Mouse (Mus musculus): ENCODE data around the gene Snapin. TPM values are rescaled to one million over a fixed set of nuclear protein-coding genes. Genes with fewer than 3 reads are reported as not detected.
A peak's percentile ranks its signal among the peaks of the same experiment; 100 is the strongest.

The Snapin gene
- total and polyA plus RNA-seq, 3 experiments = 18.9 to 39.8 (median 37.8) TPM

GRCm38 (mm10) chr3:90465081-90465685 is 25.6 kb downstream of the Snapin start:
- dilution Hi-C loops (cut with MboI; ENCODE audit: extremely low pct_ligation_motif_present, extremely low pct_unique_long_range_greater_than_20kb, low sequenced_read_pairs) = no loop called here
- DNase-seq (ENCODE audit: extremely low read depth) = no peak
- peaks cover 25% of the 10 kb centered on the region for H3K27me3 ChIP-seq (replicated peaks)
- peaks cover 4 to 7% of the 10 kb centered on the region in 2 experiments; a peak in 2 of 4 replicates for H3K4me1 ChIP-seq (ENCODE audit: control insufficient read depth in 1 of 2, insufficient read depth in 2 of 2)
- H3K79me2 ChIP-seq (replicated peaks; ENCODE audit: control insufficient read depth, extremely low read depth, insufficient read depth, poor library complexity, severe bottlenecking) = no peaks in the 10 kb centered on the region
- H3K9ac ChIP-seq (ENCODE audit: insufficient read depth, low read depth) = no peak overlapping the region
- H3K4me2 ChIP-seq (ENCODE audit: insufficient read depth, low read depth, poor library complexity, severe bottlenecking) = peak overlapping the region; percentile 98; the same call in 1 of the 2 replicates
- H3K27ac ChIP-seq (ENCODE audit: insufficient read depth, low read depth) = no peak overlapping the region; the same call in 1 of the 2 replicates
- H3K4me3 ChIP-seq (replicated peaks in 1 of 3; ENCODE audit: low read depth in 2 of 3, low read length in 2 of 3, poor library complexity in 1 of 3) = peak overlapping the region in 1 of 3 experiments; percentile 8
- H3K36me3 ChIP-seq (replicated peaks in 1 of 2; ENCODE audit: control insufficient read depth in 1 of 2, insufficient read depth in 1 of 2, low read length in 1 of 2) = no peaks in the 10 kb centered on the region
- in situ Hi-C loops (cut with MboI; ENCODE audit: low pct_ligation_motif_present, low pct_unique_long_range_greater_than_20kb, low sequenced_read_pairs) = loop anchor here (5.0 kb wide), 1 partner anchor 48 kb away; no protein-coding TSS in a partner anchor
- H3K9me3 ChIP-seq (replicated peaks; ENCODE audit: low read length) = peaks cover 11% of the 10 kb centered on the region
- no peak for TF ChIP-seq POLR2AphosphoS2 (IDR thresholded peaks at IDR 0.05; ENCODE audit: low read depth, low read length)
- TF ChIP-seq RAD21 (IDR thresholded peaks at IDR 0.05; ENCODE audit: low read depth, low read length) = no peak

GRCm38 (mm10) chr3:90464552-90465080 is 26.2 kb downstream of the Snapin start:
- Histone ChIP-seq H3K4me3 (replicated peaks in 1 of 3; ENCODE audit: low read depth in 2 of 3, low read length in 2 of 3, poor library complexity in 1 of 3) (no peak overlapping the region), H3K79me2 (replicated peaks; ENCODE audit: control insufficient read depth, extremely low read depth, insufficient read depth, poor library complexity, severe bottlenecking) (no peaks in the 10 kb centered on the region), H3K36me3 (replicated peaks in 1 of 2; ENCODE audit: control insufficient read depth in 1 of 2, insufficient read depth in 1 of 2, low read length in 1 of 2) (no peaks in the 10 kb centered on the region), H3K4me1 (ENCODE audit: control insufficient read depth in 1 of 2, insufficient read depth in 2 of 2) (peaks cover 4 to 7% of the 10 kb centered on the region in 2 experiments; a peak in 2 of 4 replicates), H3K4me2 (ENCODE audit: insufficient read depth, low read depth, poor library complexity, severe bottlenecking) (no peak overlapping the region), H3K9me3 (replicated peaks; ENCODE audit: low read length) (peaks cover 11% of the 10 kb centered on the region), H3K9ac (ENCODE audit: insufficient read depth, low read depth) (no peak overlapping the region), H3K27ac (ENCODE audit: insufficient read depth, low read depth) (no peak overlapping the region), H3K27me3 (replicated peaks) (peaks cover 25% of the 10 kb centered on the region)
- no peak for DNase-seq (ENCODE audit: extremely low read depth)
- in situ Hi-C loops (cut with MboI; ENCODE audit: low pct_ligation_motif_present, low pct_unique_long_range_greater_than_20kb, low sequenced_read_pairs) (loop anchor here (5.0 kb wide), 1 partner anchor 47 kb away; no protein-coding TSS in a partner anchor), dilution Hi-C loops (cut with MboI; ENCODE audit: extremely low pct_ligation_motif_present, extremely low pct_unique_long_range_greater_than_20kb, low sequenced_read_pairs) (no loop called here)
- TF ChIP-seq MAFK (IDR thresholded peaks at IDR 0.05; ENCODE audit: insufficient replicate concordance, low read length) (no peak), ZMIZ1 (IDR thresholded peaks at IDR 0.05; ENCODE audit: low read depth, low read length) (no peak), POLR2AphosphoS2 (IDR thresholded peaks at IDR 0.05; ENCODE audit: low read depth, low read length) (no peak), NELFE (IDR thresholded peaks at IDR 0.05; ENCODE audit: low read depth, low read length) (no peak)

DNA sequence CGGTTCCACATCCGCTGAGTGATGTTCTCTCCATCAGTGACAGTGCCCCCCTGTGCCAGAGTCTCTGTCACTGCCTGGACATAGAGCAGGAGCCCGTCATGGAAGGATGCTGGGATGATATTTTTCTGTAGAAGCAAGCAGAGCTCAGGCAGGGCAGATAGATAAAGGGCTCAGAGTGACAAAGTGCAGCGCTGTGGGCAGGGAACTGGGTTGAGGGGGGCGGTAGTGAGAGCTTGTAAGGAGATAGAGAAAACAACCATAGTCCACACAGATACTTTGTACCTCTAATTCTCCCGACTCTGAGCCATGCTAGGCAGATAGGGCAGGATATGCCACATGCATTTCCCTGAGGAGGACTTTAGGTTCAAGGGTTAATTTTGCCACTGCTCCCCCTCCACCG is 28.3 kb downstream of the Snapin start:
- Histone ChIP-seq H3K9me3 (replicated peaks; ENCODE audit: low read length) (peaks cover 11% of the 10 kb centered on the region), H3K27ac (ENCODE audit: insufficient read depth, low read depth) (no peak overlapping the region), H3K9ac (ENCODE audit: insufficient read depth, low read depth) (no peak overlapping the region), H3K36me3 (replicated peaks in 1 of 2; ENCODE audit: control insufficient read depth in 1 of 2, insufficient read depth in 1 of 2, low read length in 1 of 2) (no peaks in the 10 kb centered on the region), H3K4me1 (ENCODE audit: control insufficient read depth in 1 of 2, insufficient read depth in 2 of 2) (peaks cover 4 to 7% of the 10 kb centered on the region in 2 experiments; a peak in 2 of 4 replicates), H3K4me3 (replicated peaks in 1 of 3; ENCODE audit: low read depth in 2 of 3, low read length in 2 of 3, poor library complexity in 1 of 3) (no peak overlapping the region), H3K27me3 (replicated peaks) (peaks cover 25% of the 10 kb centered on the region), H3K4me2 (ENCODE audit: insufficient read depth, low read depth, poor library complexity, severe bottlenecking) (no peak overlapping the region), H3K79me2 (replicated peaks; ENCODE audit: control insufficient read depth, extremely low read depth, insufficient read depth, poor library complexity, severe bottlenecking) (no peaks in the 10 kb centered on the region)
- no peak for DNase-seq (ENCODE audit: extremely low read depth)
- in situ Hi-C loops (cut with MboI; ENCODE audit: low pct_ligation_motif_present, low pct_unique_long_range_greater_than_20kb, low sequenced_read_pairs) (no loop called here), dilution Hi-C loops (cut with MboI; ENCODE audit: extremely low pct_ligation_motif_present, extremely low pct_unique_long_range_greater_than_20kb, low sequenced_read_pairs) (no loop called here)
- TF ChIP-seq CTCF (conservative IDR thresholded peaks at IDR 0.05 in 1 of 2, IDR thresholded peaks at IDR 0.05 in 1 of 2; ENCODE audit: low read depth in 2 of 2, low read length in 2 of 2) (peak in 1 of 2 experiments; percentile 11; a peak in 1 of 4 replicates), MAX (IDR thresholded peaks at IDR 0.05; ENCODE audit: low read length) (no peak)
